30 mouse cellular contexts compared by ENCODE assay signal in genomic region chr16:38478296-38478695, GRCm38 (mm10). TPM values are rescaled to one million over a fixed set of nuclear protein-coding genes. Genes with fewer than 3 reads are reported as not detected.
"Had no signal": no experiment of that assay in that cellular context is flagged by ENCODE, and none has a peak within 500 bp of the region (broad histone marks: within the 10 kb centered on the region; RNA-seq: fewer than 3 reads in every experiment).

No protein-coding gene starts in this region.

- H3K36me3 ChIP-seq: embryonic facial prominence, embryonic 10.5 days; embryonic facial prominence, embryonic 12.5 days; embryonic facial prominence, embryonic 13.5 days; embryonic facial prominence, embryonic 15.5 days; forebrain, embryonic 10.5 days; forebrain, embryonic 12.5 days; forebrain, embryonic 15.5 days had no signal

- H3K9ac ChIP-seq: embryonic facial prominence, embryonic 12.5 days; embryonic facial prominence, embryonic 13.5 days; embryonic facial prominence, embryonic 15.5 days; forebrain, embryonic 12.5 days; forebrain, embryonic 13.5 days; forebrain, embryonic 15.5 days; forebrain, postnatal 0 days had no signal

- H3K4me2 ChIP-seq: embryonic facial prominence, embryonic 12.5 days; embryonic facial prominence, embryonic 13.5 days; embryonic facial prominence, embryonic 15.5 days; forebrain, embryonic 12.5 days; forebrain, embryonic 13.5 days; forebrain, embryonic 15.5 days had no signal

- H3K27ac ChIP-seq: embryonic facial prominence, embryonic 10.5 days; embryonic facial prominence, embryonic 12.5 days; embryonic facial prominence, embryonic 13.5 days; embryonic facial prominence, embryonic 15.5 days; forebrain, embryonic 10.5 days; forebrain, embryonic 12.5 days; forebrain, embryonic 13.5 days; forebrain, embryonic 15.5 days; gastrocnemius, adult 2 months; heart, adult 2 months had no signal

- H3K9me3 ChIP-seq: embryonic facial prominence, embryonic 10.5 days; embryonic facial prominence, embryonic 12.5 days; embryonic facial prominence, embryonic 13.5 days; embryonic facial prominence, embryonic 15.5 days; forebrain, embryonic 10.5 days; forebrain, embryonic 12.5 days; forebrain, embryonic 13.5 days; forebrain, embryonic 15.5 days had no signal

- ATAC-seq: forebrain, embryonic 13.5 days; forebrain, embryonic 14.5 days; forebrain, embryonic 15.5 days; forebrain, embryonic 16.5 days; forebrain, postnatal 0 days had no signal

- H3K27me3 ChIP-seq: forebrain, embryonic 15.5 days had no signal

- H3K4me3 ChIP-seq: embryonic facial prominence, embryonic 10.5 days; embryonic facial prominence, embryonic 12.5 days; embryonic facial prominence, embryonic 13.5 days; embryonic facial prominence, embryonic 15.5 days; erythroblast, embryonic 14.5 days; forebrain, embryonic 10.5 days; forebrain, embryonic 12.5 days; forebrain, embryonic 13.5 days; forebrain, embryonic 15.5 days; gastrocnemius, adult 2 months; heart, adult 2 months had no signal

- DNase-seq: cerebellum, adult 8-10 months; cerebellum, adult 9-10 months; cerebellum, adult 9-11 months; cerebellum, postnatal 10 days; cerebellum, postnatal 14 days; cerebellum, postnatal 25 days; cerebellum, postnatal 36 days; embryo, embryonic 11 days; forebrain, postnatal 0 days; gastrocnemius, adult 2 months; gastrocnemius, postnatal 10 days; gastrocnemius, postnatal 14 days; gastrocnemius, postnatal 25 days; gastrocnemius, postnatal 36 days; heart, adult 18-20 months; heart, adult 2 months had no signal

RNA-seq across cellular contexts. Expression of gene Cd80, which starts 22.9 kb away (rescaled TPM):
- total RNA-seq: granulocyte monocyte progenitor cell, adult 5-6 weeks had no signal
- polyA plus RNA-seq: erythroblast, embryonic 14.5 days had no signal

RNA-seq across cellular contexts. Expression of gene Pla1a, which starts 45.4 kb away (rescaled TPM):
- total RNA-seq: common myeloid progenitor, adult 5-6 weeks; granulocyte monocyte progenitor cell, adult 5-6 weeks had no signal
- polyA plus RNA-seq: embryonic facial prominence, embryonic 10.5 days; embryonic facial prominence, embryonic 11.5 days; erythroblast, embryonic 14.5 days; forebrain, embryonic 10.5 days had no signal
